Mouse (Mus musculus) CH12.LX (cell line): ENCODE measurements around the gene Lrrc4. TPM values are rescaled to one million over a fixed set of nuclear protein-coding genes. Genes with fewer than 3 reads are reported as not detected.

Experiments used
- DNase-seq: peaks from one replicate; pipeline ENCODE4 v3.0.0-alpha.2; 2013; ENCODE audit errors: extremely low read depth
- H3K27ac ChIP-seq: 2 replicates; pipeline ENCODE4 v1.5.1; 2012; ENCODE audit warnings: low read depth, mild to moderate bottlenecking, control low read depth, moderate library complexity; ENCODE audit not compliant: insufficient read depth
- H3K27me3 ChIP-seq: replicated peaks from 2 replicates; pipeline ENCODE3; 2012; ENCODE audit warnings: inconsistent platforms
- H3K36me3 ChIP-seq, 2 experiments: replicated peaks in 1 of 2; 2 replicates each; pipeline versions ENCODE3 to v1.6.1; 2012; ENCODE audit warnings: inconsistent platforms in 1 of 2, low read length in 1 of 2, mild to moderate bottlenecking in 1 of 2, mixed read lengths in 1 of 2, moderate library complexity in 1 of 2; ENCODE audit not compliant: control insufficient read depth in 1 of 2, insufficient read depth in 1 of 2
- H3K4me1 ChIP-seq, 2 experiments: 2 replicates each; pipeline ENCODE4 v1.6.1; 2012; ENCODE audit warnings: inconsistent platforms in 1 of 2, moderate library complexity in 1 of 2; ENCODE audit not compliant: insufficient read depth in 2 of 2, control insufficient read depth in 1 of 2
- H3K4me2 ChIP-seq: 2 replicates; pipeline ENCODE4 v1.6.1; 2012; ENCODE audit warnings: low read depth, mild to moderate bottlenecking, control low read depth; ENCODE audit not compliant: poor library complexity, insufficient read depth, severe bottlenecking
- H3K4me3 ChIP-seq, 3 experiments: fragments of 150-350 bp in 1 of 3; sonication (generic) in 1 of 3; replicated peaks in 1 of 3; 2 replicates each; pipeline versions ENCODE3 to v1.5.1; 2011 to 2012; ENCODE audit warnings: low read depth in 2 of 3, low read length in 2 of 3, mild to moderate bottlenecking in 2 of 3, moderate library complexity in 2 of 3, control low read depth in 1 of 3, improper control_type of control experiment in 1 of 3, inconsistent platforms in 1 of 3, mixed read lengths in 1 of 3; ENCODE audit not compliant: poor library complexity in 1 of 3
- H3K79me2 ChIP-seq: replicated peaks from 2 replicates; pipeline ENCODE4 v1.6.1; 2012; ENCODE audit warnings: mild to moderate bottlenecking, moderate library complexity; ENCODE audit not compliant: control insufficient read depth, poor library complexity, insufficient read depth, severe bottlenecking; ENCODE audit errors: extremely low read depth
- H3K9ac ChIP-seq: 2 replicates; pipeline ENCODE4 v1.6.1; 2012; ENCODE audit warnings: low read depth, mild to moderate bottlenecking, control low read depth, moderate library complexity; ENCODE audit not compliant: insufficient read depth
- H3K9me3 ChIP-seq: replicated peaks from 2 replicates; pipeline ENCODE3; 2012; ENCODE audit warnings: low read length, inconsistent platforms, mixed read lengths
- CHD1 ChIP-seq: IDR thresholded peaks from 2 replicates; pipeline ENCODE4 v1.6.1; 2012; ENCODE audit warnings: low read depth, low read length, improper control_type of control experiment, inconsistent platforms
- E2F4 ChIP-seq: IDR thresholded peaks from 2 replicates; pipeline ENCODE4 v1.6.1; 2011; ENCODE audit warnings: low read depth, low read length, improper control_type of control experiment; ENCODE audit not compliant: insufficient replicate concordance
- EP300 ChIP-seq: IDR thresholded peaks from 2 replicates; pipeline ENCODE4 v1.6.1; 2011; ENCODE audit warnings: low read length, improper control_type of control experiment
- JUND ChIP-seq: conservative IDR thresholded peaks from 2 replicates; pipeline ENCODE4 v1.6.1; 2011; ENCODE audit warnings: low read depth, low read length, improper control_type of control experiment
- KAT2A ChIP-seq: IDR thresholded peaks from 2 replicates; pipeline ENCODE4 v1.6.1; 2012; ENCODE audit warnings: low read length, improper control_type of control experiment, inconsistent platforms; ENCODE audit not compliant: insufficient replicate concordance
- MAFK ChIP-seq: IDR thresholded peaks from 2 replicates; pipeline ENCODE4 v1.6.1; 2011; ENCODE audit warnings: low read length, improper control_type of control experiment; ENCODE audit not compliant: insufficient replicate concordance
- MAX ChIP-seq: IDR thresholded peaks from 2 replicates; pipeline ENCODE4 v1.6.1; 2011; ENCODE audit warnings: low read length, improper control_type of control experiment
- MAZ ChIP-seq: IDR thresholded peaks from 2 replicates; pipeline ENCODE4 v1.6.1; 2012; ENCODE audit warnings: low read depth, mild to moderate bottlenecking, inconsistent platforms, low read length, improper control_type of control experiment, moderate library complexity
- MEF2A ChIP-seq: IDR thresholded peaks from 2 replicates; pipeline ENCODE4 v1.6.1; 2014; ENCODE audit warnings: low read depth, mild to moderate bottlenecking, inconsistent platforms, low read length, improper control_type of control experiment, borderline replicate concordance
- MXI1 ChIP-seq: IDR thresholded peaks from 2 replicates; pipeline ENCODE4 v1.6.1; 2011; ENCODE audit warnings: mild to moderate bottlenecking, low read depth, low read length, improper control_type of control experiment
- PAX5 ChIP-seq: IDR thresholded peaks from 2 replicates; pipeline ENCODE4 v1.6.1; 2012; ENCODE audit warnings: low read length, inconsistent platforms, mixed read lengths
- POLR2AphosphoS2 ChIP-seq: IDR thresholded peaks from 2 replicates; pipeline ENCODE4 v1.6.1; 2011; ENCODE audit warnings: low read depth, low read length, improper control_type of control experiment
- RAD21 ChIP-seq: IDR thresholded peaks from 2 replicates; pipeline ENCODE4 v1.6.1; 2011; ENCODE audit warnings: low read depth, mild to moderate bottlenecking, low read length, improper control_type of control experiment, moderate library complexity
- RCOR1 ChIP-seq: conservative IDR thresholded peaks from 2 replicates; pipeline ENCODE4 v1.6.1; 2012; ENCODE audit warnings: low read depth, mild to moderate bottlenecking, inconsistent platforms, low read length, improper control_type of control experiment
- SIN3A ChIP-seq: IDR thresholded peaks from 2 replicates; pipeline ENCODE4 v1.6.1; 2012; ENCODE audit warnings: low read length, improper control_type of control experiment, inconsistent platforms
- SMC3 ChIP-seq: IDR thresholded peaks from 2 replicates; pipeline ENCODE4 v1.6.1; 2011; ENCODE audit warnings: low read depth, low read length, improper control_type of control experiment
- TBP ChIP-seq: conservative IDR thresholded peaks from 2 replicates; pipeline ENCODE4 v1.6.1; 2011; ENCODE audit warnings: low read depth, low read length, improper control_type of control experiment
- USF1 ChIP-seq: IDR thresholded peaks from 2 replicates; pipeline ENCODE4 v1.6.1; 2014; ENCODE audit warnings: low read depth, mild to moderate bottlenecking, inconsistent platforms, low read length, improper control_type of control experiment
- ZKSCAN1 ChIP-seq: IDR thresholded peaks from 2 replicates; pipeline ENCODE4 v1.6.1; 2012; ENCODE audit warnings: low read depth, inconsistent platforms, low read length, improper control_type of control experiment, borderline replicate concordance
- dilution Hi-C: fragments of 300-500 bp; cut with MboI; formaldehyde crosslinking; loops from 2 replicates; pipeline ENCODE4 v1.14.3; 2020; ENCODE audit warnings: low sequenced_read_pairs; ENCODE audit not compliant: extremely low pct_unique_long_range_greater_than_20kb, extremely low pct_ligation_motif_present
- in situ Hi-C: fragments of 300-500 bp; cut with MboI; formaldehyde crosslinking; loops from 3 replicates; pipeline ENCODE4 v1.14.3; 2019; ENCODE audit warnings: low sequenced_read_pairs, low pct_ligation_motif_present, low pct_unique_long_range_greater_than_20kb, mixed read lengths
- polyA plus RNA-seq: library from polyadenylated mRNA; unstranded; fragments of >175 nt; gene quantifications from 2 replicates; pipeline ENCODE4 v1.2.1, GENCODE M21; 2012; ENCODE audit warnings: low read depth; ENCODE audit not compliant: insufficient read length
- total RNA-seq, 2 experiments: library from RNA; depleted of rRNA; stranded (reverse); fragments of 300-350 nt in 1 of 2; fragments of >200 nt in 1 of 2; gene quantifications; 2 replicates each; pipeline ENCODE4 v1.2.3; 2012 to 2014

Lrrc4 gene
- total and polyA plus RNA-seq, 3 experiments = 0.09 to 0.55 TPM; not detected in 1

DNA sequence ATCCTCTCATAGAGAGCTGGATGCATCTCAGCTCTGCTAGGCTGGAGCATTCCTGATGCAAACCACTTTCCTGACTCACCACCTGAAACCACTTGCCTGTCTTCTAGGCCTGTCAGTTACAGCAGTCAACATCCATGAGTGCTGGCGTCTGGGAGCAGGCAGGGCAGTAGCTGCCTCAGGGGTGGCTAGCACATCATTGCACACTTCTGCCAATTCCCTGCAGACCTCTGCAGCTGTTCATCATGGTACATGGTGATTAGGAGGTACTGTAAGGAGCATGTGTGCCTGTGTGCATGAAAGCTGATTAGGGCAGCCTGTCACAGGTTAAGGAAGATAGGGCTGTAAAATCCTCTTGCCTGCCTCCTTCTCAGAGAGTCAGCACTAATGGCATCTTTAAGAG, 203.1 kb downstream of the Lrrc4 start:
- Histone ChIP-seq H3K27ac (no peak overlapping the region), H3K4me1 (peaks cover 0 to 10% of the 10 kb centered on the region in 2 experiments; a peak in 2 of 4 replicates), H3K4me2 (no peak overlapping the region), H3K9me3 (no peaks in the 10 kb centered on the region), H3K4me3 (no peak overlapping the region), H3K27me3 (no peaks in the 10 kb centered on the region), H3K9ac (no peak overlapping the region), H3K79me2 (peaks cover 4% of the 10 kb centered on the region; the same call in 1 of the 2 replicates), H3K36me3 (peaks cover 25 to 81% of the 10 kb centered on the region in 2 experiments)
- dilution Hi-C loops = no loop called here
- no peak for DNase-seq
- no peak for TF ChIP-seq MEF2A
- no peak for TF ChIP-seq JUND
- no peak for TF ChIP-seq CHD1
- no peak for TF ChIP-seq RAD21
- no peak for TF ChIP-seq SIN3A
- TF ChIP-seq MXI1 = no peak
- no peak for TF ChIP-seq PAX5
- no peak for TF ChIP-seq POLR2AphosphoS2
- no peak for TF ChIP-seq E2F4
- no peak for TF ChIP-seq EP300
- TF ChIP-seq KAT2A = no peak
- TF ChIP-seq MAX = no peak
- TF ChIP-seq ZKSCAN1 = no peak
- no peak for TF ChIP-seq RCOR1
- TF ChIP-seq SMC3 = no peak
- no peak for TF ChIP-seq MAZ
- no peak for TF ChIP-seq MAFK
- no peak for TF ChIP-seq USF1
- in situ Hi-C loops = no loop called here

DNA sequence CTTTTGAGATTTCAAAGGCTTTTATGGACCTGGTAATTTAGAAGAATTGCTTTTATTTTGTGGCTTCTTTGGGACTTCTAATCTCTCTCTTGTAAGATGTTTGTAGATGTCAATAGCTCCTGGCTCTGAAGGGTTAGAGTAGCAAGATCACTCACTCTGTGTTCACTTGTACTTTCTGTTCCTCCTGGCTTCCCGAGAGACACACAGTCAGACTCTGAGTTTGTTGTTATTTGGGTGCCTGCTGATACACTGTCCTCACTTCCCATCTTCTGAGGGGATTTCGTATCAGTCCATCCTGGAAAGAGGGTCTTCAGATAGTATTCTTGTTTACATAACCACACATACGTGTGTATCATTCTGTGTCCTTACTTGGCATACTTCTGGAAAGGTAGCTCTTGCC, 208.6 kb downstream of the Lrrc4 start:
- Histone ChIP-seq H3K4me2 (peak overlapping the region; percentile 11; the same call in 1 of the 2 replicates), H3K27me3 (no peaks in the 10 kb centered on the region), H3K27ac (peak overlapping the region; percentile 13), H3K4me1 (peaks cover 6 to 39% of the 10 kb centered on the region in 2 experiments; a peak in 3 of 4 replicates), H3K9me3 (no peaks in the 10 kb centered on the region), H3K4me3 (no peak overlapping the region), H3K9ac (no peak overlapping the region), H3K79me2 (peaks cover 20% of the 10 kb centered on the region), H3K36me3 (peaks cover 22 to 81% of the 10 kb centered on the region in 2 experiments)
- TF ChIP-seq TBP (no peak), ZKSCAN1 (peak; percentile 51)
- dilution Hi-C loops = no loop called here
- in situ Hi-C loops = no loop called here
- DNase-seq = no peak
